Mouse (Mus musculus) midbrain, embryonic 14.5 days (tissue): Measurements from ENCODE around the gene Sgo1. TPM values are rescaled to one million over a fixed set of nuclear protein-coding genes. Genes with fewer than 3 reads are reported as not detected.

Experiments used
- ATAC-seq: fragments of 200-750 bp; cut with Nextera tagmentation; 2 replicates; pipeline ENCODE4 v1.8.0; 2017; ENCODE audit warnings: moderate number of reproducible peaks, moderate library complexity; ENCODE audit not compliant: low FRiP score, low TSS enrichment
- DNase-seq: peaks from one replicate; pipeline ENCODE4 v3.0.0-alpha.2; 2015
- H3K27ac ChIP-seq: fragments of 300-500 bp; sonication (generic); replicated peaks from 2 replicates; pipeline ENCODE4 v1.5.1; 2014; ENCODE audit warnings: mild to moderate bottlenecking, low read depth, low read length, moderate library complexity
- H3K27me3 ChIP-seq: fragments of 300-500 bp; sonication (generic); 2 replicates; pipeline ENCODE4 v1.6.1; 2014; ENCODE audit warnings: low read length, control low read depth, mixed read lengths; ENCODE audit not compliant: control insufficient read depth, insufficient read depth
- H3K36me3 ChIP-seq: fragments of 300-500 bp; sonication (generic); 2 replicates; pipeline ENCODE4 v1.6.1; 2014; ENCODE audit warnings: low read length, control low read depth; ENCODE audit not compliant: control insufficient read depth, insufficient read depth
- H3K4me1 ChIP-seq: fragments of 300-500 bp; sonication (generic); 2 replicates; pipeline ENCODE4 v1.6.1; 2014; ENCODE audit warnings: mild to moderate bottlenecking, antibody characterized with exemption, low read length, control low read depth; ENCODE audit not compliant: control insufficient read depth, insufficient read depth
- H3K4me2 ChIP-seq: fragments of 300-500 bp; sonication (generic); 2 replicates; pipeline ENCODE4 v1.6.1; 2014; ENCODE audit warnings: mild to moderate bottlenecking, low read length, moderate library complexity
- H3K4me3 ChIP-seq: fragments of 300-500 bp; sonication (generic); replicated peaks from 2 replicates; pipeline ENCODE4 v1.5.1; 2014; ENCODE audit warnings: low read depth, low read length
- H3K9ac ChIP-seq: fragments of 300-500 bp; sonication (generic); replicated peaks from 2 replicates; pipeline ENCODE4 v1.6.1; 2014; ENCODE audit warnings: mild to moderate bottlenecking, low read length, moderate library complexity
- H3K9me3 ChIP-seq: fragments of 300-500 bp; sonication (generic); 2 replicates; pipeline ENCODE4 v1.6.1; 2016; ENCODE audit warnings: low read length, control low read depth, mixed read lengths; ENCODE audit not compliant: control insufficient read depth
- WGBS: fragments of 180-500 bp; shearing (Covaris S2); extraction: QIAGEN DNeasy Blood & Tissue Kit; methylation state at CpG from one replicate; pipeline ENCODE4 v1.1.7; 2014; 5-methylcytosine and 5-hydroxymethylcytosine counted together
- polyA plus RNA-seq: library from polyadenylated mRNA; unstranded; fragments of >200 nt; fragmentation: Nextera tagmentation; extraction: Ambion mirVana; gene quantifications from 2 replicates; pipeline ENCODE4 v1.2.1, GENCODE M21; 2014

Sgo1 gene
- polyA plus RNA-seq, 1 experiment from 2014 or later = 9.2 TPM

- no peaks in the 10 kb centered on the region for H3K4me1 ChIP-seq
- DNase-seq (no peak), ATAC-seq (no peak)
- peaks cover 18% of the 10 kb centered on the region for H3K36me3 ChIP-seq
- no peak overlapping the region for H3K27ac ChIP-seq
- H3K4me2 ChIP-seq = no peak overlapping the region
- H3K9me3 ChIP-seq = no peaks in the 10 kb centered on the region
- WGBS = 86% methylated on average over 4 of the region's 4 CpGs
- no peak overlapping the region for H3K4me3 ChIP-seq
- H3K27me3 ChIP-seq = no peaks in the 10 kb centered on the region
- no peak overlapping the region for H3K9ac ChIP-seq
Measured at GRCm38 (mm10) chr17:53627497-53627896, 61.6 kb downstream of the Sgo1 start.

GRCm38 (mm10) chr17:53626160-53626559 is 63.0 kb downstream of the Sgo1 start:
- 93% methylated on average over 3 of the region's 3 CpGs for WGBS
- H3K27ac ChIP-seq = no peak overlapping the region
- no peak for ATAC-seq
- no peak overlapping the region for H3K9ac ChIP-seq
- no peaks in the 10 kb centered on the region for H3K4me1 ChIP-seq
- DNase-seq = no peak
- H3K36me3 ChIP-seq = peaks cover 17% of the 10 kb centered on the region
- no peaks in the 10 kb centered on the region for H3K27me3 ChIP-seq
- H3K4me2 ChIP-seq = no peak overlapping the region
- no peaks in the 10 kb centered on the region for H3K9me3 ChIP-seq
- H3K4me3 ChIP-seq = no peak overlapping the region

Other genes with a start within 250 kb of the Sgo1 start
- gene Efhb, start 226.0 kb downstream of the Sgo1 start, polyA plus RNA-seq = 0.94 and 0.97 TPM in 2 replicates
- 105 and 110 TPM in 2 replicates for gene Rab5a, start 210.1 kb downstream of the Sgo1 start, polyA plus RNA-seq
- 0.49 and 0.66 TPM in 2 replicates for gene Pp2d1, start 149.9 kb downstream of the Sgo1 start, polyA plus RNA-seq
- gene Kat2b, start 122.5 kb downstream of the Sgo1 start, polyA plus RNA-seq = 9.2 and 9.4 TPM in 2 replicates
- not detected in 2 replicates for gene Sult1c2, start 157.0 kb upstream of the Sgo1 start, polyA plus RNA-seq